Mouse (Mus musculus) left cerebral cortex, adult 11 months (tissue): Measurements from ENCODE around the gene Pdia5.

Source experiments
- DNase-seq: peaks from one replicate; pipeline ENCODE4 v3.0.0; 2022; ENCODE audit warnings: low spot score

Gene Pdia5

DNA sequence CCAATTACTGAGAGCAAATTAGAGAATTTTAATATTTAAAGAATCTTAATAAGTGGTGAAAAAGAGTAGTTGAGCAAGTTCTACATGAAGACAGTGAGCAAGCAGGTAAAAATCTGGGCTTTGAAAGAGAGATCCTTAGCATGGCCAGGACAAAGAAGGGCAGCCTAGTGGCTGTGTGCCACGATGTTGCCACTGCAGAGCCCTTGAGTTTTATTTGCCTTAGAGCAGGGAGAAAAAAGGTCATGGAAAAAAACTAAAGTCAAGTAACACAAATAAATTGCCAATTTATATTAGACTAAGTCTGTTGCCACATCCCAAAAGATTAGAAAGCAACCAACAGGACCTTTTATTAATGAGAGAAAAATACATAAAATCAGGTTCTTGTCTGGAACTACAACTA, 133.2 kb downstream of the Pdia5 start:
- DNase-seq: no peak
